Mouse (Mus musculus): ENCODE data around the gene Rai1. TPM values are rescaled to one million over a fixed set of nuclear protein-coding genes. Genes with fewer than 3 reads are reported as not detected.

Rai1 gene
- total and polyA plus RNA-seq, 3 experiments, result 26.3 to 101 (median 56.7) TPM

DNA sequence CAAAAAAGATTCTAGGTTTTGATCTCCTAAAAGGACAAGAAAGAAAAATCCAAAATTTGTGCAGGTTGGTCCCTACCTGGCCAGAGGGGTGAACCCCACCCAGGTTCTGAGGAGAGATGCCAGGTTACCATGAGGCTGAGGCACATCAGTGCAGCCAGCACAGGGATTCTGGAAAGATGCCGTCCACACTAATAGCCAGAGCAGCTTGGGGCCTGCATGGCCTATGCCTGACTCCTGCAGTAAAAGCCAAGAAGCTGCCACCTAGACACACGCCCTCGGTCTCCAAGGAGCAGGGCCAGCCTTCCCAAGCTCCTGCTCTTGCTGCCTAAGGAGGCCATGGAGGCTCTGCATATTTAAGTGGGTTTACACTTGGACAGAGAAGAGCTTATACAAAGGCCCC lies 126.5 kb downstream of the Rai1 start:
- no peak overlapping the region for H3K27ac ChIP-seq (ENCODE audit: control insufficient read depth, low read depth, low read length)
- no peaks in the 10 kb centered on the region for H3K4me1 ChIP-seq (ENCODE audit: control insufficient read depth in 1 of 2, insufficient read depth in 2 of 2, low read length in 2 of 2)
- H3K79me2 ChIP-seq (ENCODE audit: control insufficient read depth, insufficient read depth, low read length, poor library complexity), result no peaks in the 10 kb centered on the region
- H3K9me3 ChIP-seq (replicated peaks; ENCODE audit: insufficient read depth, low read length), result no peaks in the 10 kb centered on the region
- DNase-seq (ENCODE audit: low read depth, low spot score), result no peak
- H3K4me3 ChIP-seq (ENCODE audit: control insufficient read depth in 1 of 2, insufficient read depth in 1 of 2, low read depth in 2 of 2, low read length in 2 of 2), result no peak overlapping the region
- TF ChIP-seq MXI1 (IDR thresholded peaks at IDR 0.05; ENCODE audit: low read depth, low read length) (no peak), POLR2AphosphoS5 (IDR thresholded peaks at IDR 0.05; ENCODE audit: borderline replicate concordance, low read depth, low read length) (no peak), TCF12 (IDR thresholded peaks at IDR 0.05; ENCODE audit: low read depth, low read length) (no peak), TBP (IDR thresholded peaks at IDR 0.05; ENCODE audit: low read depth, low read length) (no peak), JUND (IDR thresholded peaks at IDR 0.05; ENCODE audit: low read depth, low read length) (no peak)
- no peak overlapping the region for H3K9ac ChIP-seq (ENCODE audit: control insufficient read depth, low read depth, low read length, poor library complexity, severe bottlenecking)
- no peaks in the 10 kb centered on the region for H3K27me3 ChIP-seq (ENCODE audit: control insufficient read depth in 1 of 2, insufficient read depth in 2 of 2, low read length in 2 of 2)
- no peaks in the 10 kb centered on the region for H3K36me3 ChIP-seq (ENCODE audit: control insufficient read depth in 1 of 2, insufficient read depth in 2 of 2, low read length in 2 of 2)

DNA sequence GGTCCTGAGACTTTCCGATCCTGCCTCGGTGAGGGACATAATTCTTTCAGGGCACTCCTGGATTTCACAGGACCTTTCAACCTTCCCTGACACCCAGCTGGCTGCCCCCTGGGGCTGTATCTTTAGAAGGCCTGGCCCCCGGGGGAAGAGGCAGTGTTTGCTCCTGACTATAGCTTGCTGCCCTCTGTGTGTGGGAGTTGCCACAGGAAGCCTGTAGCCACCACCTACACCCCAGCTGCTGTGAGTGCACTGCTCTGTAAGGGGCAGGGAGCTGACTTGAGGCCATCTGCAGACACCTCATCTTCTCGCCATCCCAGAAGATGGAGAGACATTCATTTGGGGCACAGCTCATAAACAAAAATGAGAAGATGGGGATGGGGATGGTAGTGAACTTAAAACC lies 127.1 kb downstream of the Rai1 start:
- Histone ChIP-seq H3K4me3 (ENCODE audit: control insufficient read depth in 1 of 2, insufficient read depth in 1 of 2, low read depth in 2 of 2, low read length in 2 of 2) (no peak overlapping the region), H3K27me3 (ENCODE audit: control insufficient read depth in 1 of 2, insufficient read depth in 2 of 2, low read length in 2 of 2) (no peaks in the 10 kb centered on the region), H3K27ac (ENCODE audit: control insufficient read depth, low read depth, low read length) (no peak overlapping the region), H3K9ac (ENCODE audit: control insufficient read depth, low read depth, low read length, poor library complexity, severe bottlenecking) (no peak overlapping the region), H3K9me3 (replicated peaks; ENCODE audit: insufficient read depth, low read length) (no peaks in the 10 kb centered on the region), H3K36me3 (ENCODE audit: control insufficient read depth in 1 of 2, insufficient read depth in 2 of 2, low read length in 2 of 2) (no peaks in the 10 kb centered on the region), H3K79me2 (ENCODE audit: control insufficient read depth, insufficient read depth, low read length, poor library complexity) (no peaks in the 10 kb centered on the region), H3K4me1 (ENCODE audit: control insufficient read depth in 1 of 2, insufficient read depth in 2 of 2, low read length in 2 of 2) (no peaks in the 10 kb centered on the region)
- TF ChIP-seq UBTF (IDR thresholded peaks at IDR 0.05; ENCODE audit: borderline replicate concordance, insufficient read depth, low read depth, low read length) (no peak), ETS1 (IDR thresholded peaks at IDR 0.05; ENCODE audit: low read depth, low read length) (no peak), MAZ (IDR thresholded peaks at IDR 0.05; ENCODE audit: low read depth, low read length) (no peak), GABPA (IDR thresholded peaks at IDR 0.05; ENCODE audit: low read depth, low read length) (no peak), MYC (IDR thresholded peaks at IDR 0.05; ENCODE audit: low read depth, low read length) (no peak), SIN3A (IDR thresholded peaks at IDR 0.05; ENCODE audit: low read length) (no peak)
- no peak for DNase-seq (ENCODE audit: low read depth, low spot score)

GRCm38 (mm10) chr11:60232441-60233058 lies 127.7 kb downstream of the Rai1 start:
- no peak overlapping the region for H3K27ac ChIP-seq (ENCODE audit: control insufficient read depth, low read depth, low read length)
- no peaks in the 10 kb centered on the region for H3K9me3 ChIP-seq (replicated peaks; ENCODE audit: insufficient read depth, low read length)
- TF ChIP-seq MYB (IDR thresholded peaks at IDR 0.05; ENCODE audit: low read depth, low read length), result no peak
- no peak overlapping the region for H3K9ac ChIP-seq (ENCODE audit: control insufficient read depth, low read depth, low read length, poor library complexity, severe bottlenecking)
- no peaks in the 10 kb centered on the region for H3K4me1 ChIP-seq (ENCODE audit: control insufficient read depth in 1 of 2, insufficient read depth in 2 of 2, low read length in 2 of 2)
- H3K36me3 ChIP-seq (ENCODE audit: control insufficient read depth in 1 of 2, insufficient read depth in 2 of 2, low read length in 2 of 2), result no peaks in the 10 kb centered on the region
- DNase-seq (ENCODE audit: low read depth, low spot score), result no peak
- H3K4me3 ChIP-seq (ENCODE audit: control insufficient read depth in 1 of 2, insufficient read depth in 1 of 2, low read depth in 2 of 2, low read length in 2 of 2), result no peak overlapping the region
- no peaks in the 10 kb centered on the region for H3K27me3 ChIP-seq (ENCODE audit: control insufficient read depth in 1 of 2, insufficient read depth in 2 of 2, low read length in 2 of 2)
- no peaks in the 10 kb centered on the region for H3K79me2 ChIP-seq (ENCODE audit: control insufficient read depth, insufficient read depth, low read length, poor library complexity)

All from MEL (cell line).